Mouse (Mus musculus): ENCODE measurements around the gene Mxd1. TPM values are rescaled to one million over a fixed set of nuclear protein-coding genes. Genes with fewer than 3 reads are reported as not detected.

Mxd1 gene
- polyA plus RNA-seq (2017; shearing (Covaris generic)): 100 to 1,000 TPM in 1 of 2 experiments, 10 to 100 TPM in 1; 77.5 to 102 TPM

GRCm38 (mm10) chr6:86668580-86669239, at the start of gene Mxd1:
Mxd1 (minus strand) TSS chr6:86669161.

GRCm38 (mm10) chr6:86683872-86684654, 15.1 kb upstream of the Mxd1 start, which contains the start of gene Snrnp27:
Snrnp27 (minus strand) TSS chr6:86684522.

GRCm38 (mm10) chr6:86627946-86628345, 41.0 kb downstream of the Mxd1 start, which contains the start of gene Asprv1:
Asprv1 (plus strand) TSS chr6:86628164.

Other genes starting within 250 kb of the Mxd1 start
- not detected for gene Gm44790, start 242.5 kb downstream of the Mxd1 start, polyA plus RNA-seq (2017; shearing (Covaris generic))
- 10 to 100 TPM; 36.8 to 37.2 TPM for gene C87436, start 230.8 kb downstream of the Mxd1 start, polyA plus RNA-seq (2017; shearing (Covaris generic))
- gene Pcbp1, start 142.8 kb downstream of the Mxd1 start, polyA plus RNA-seq (2017; shearing (Covaris generic)): 100 to 1,000 TPM; 257 to 306 TPM
- gene Asprv1, start 41.0 kb downstream of the Mxd1 start, polyA plus RNA-seq (2017; shearing (Covaris generic)): under 1 TPM; 0.18 to 0.31 TPM
- gene Snrnp27, start 15.4 kb upstream of the Mxd1 start, polyA plus RNA-seq (2017; shearing (Covaris generic)): 10 to 100 TPM; 86.5 to 87.0 TPM
- 10 to 100 TPM; 49.5 to 56.6 TPM for gene Gmcl1, start 64.2 kb upstream of the Mxd1 start, polyA plus RNA-seq (2017; shearing (Covaris generic))
- gene Anxa4, start 124.4 kb upstream of the Mxd1 start, polyA plus RNA-seq (2017; shearing (Covaris generic)): 10 to 100 TPM in 1 of 2 experiments, 1 to 10 TPM in 1; 9.3 to 30.9 TPM
- 10 to 100 TPM; 50.8 to 67.7 TPM for gene Aak1, start 180.4 kb upstream of the Mxd1 start, polyA plus RNA-seq (2017; shearing (Covaris generic))